Mouse (Mus musculus) stomach, embryonic 16.5 days (tissue): Measurements from ENCODE around the gene Ufc1. TPM values are rescaled to one million over a fixed set of nuclear protein-coding genes. Genes with fewer than 3 reads are reported as not detected.

ENCODE experiments used
- ATAC-seq: fragments of 200-750 bp; cut with Nextera tagmentation; 2 replicates; pipeline ENCODE4 v1.8.0; 2017; ENCODE audit warnings: moderate number of reproducible peaks, moderate TSS enrichment; ENCODE audit not compliant: insufficient read depth, low FRiP score
- H3K27ac ChIP-seq: fragments of 300-500 bp; sonication (generic); 2 replicates; pipeline ENCODE4 v1.5.1; 2014; ENCODE audit warnings: low read length
- H3K27me3 ChIP-seq: fragments of 300-500 bp; sonication (generic); 2 replicates; pipeline ENCODE4 v1.6.1; 2014; ENCODE audit warnings: low read length, control low read depth, mixed read lengths; ENCODE audit not compliant: control insufficient read depth, insufficient read depth
- H3K36me3 ChIP-seq: fragments of 300-500 bp; sonication (generic); 2 replicates; pipeline ENCODE4 v1.6.1; 2014; ENCODE audit warnings: low read length; ENCODE audit not compliant: control insufficient read depth, insufficient read depth
- H3K4me1 ChIP-seq: fragments of 300-500 bp; sonication (generic); 2 replicates; pipeline ENCODE4 v1.6.1; 2014; ENCODE audit warnings: low read length, control low read depth, mixed read lengths; ENCODE audit not compliant: control insufficient read depth, insufficient read depth
- H3K4me2 ChIP-seq: fragments of 300-500 bp; sonication (generic); 2 replicates; pipeline ENCODE4 v1.6.1; 2014; ENCODE audit warnings: low read depth, low read length, mixed read lengths
- H3K4me3 ChIP-seq: fragments of 300-500 bp; sonication (generic); replicated peaks from 2 replicates; pipeline ENCODE4 v1.5.1; 2014; ENCODE audit warnings: mild to moderate bottlenecking, low read length
- H3K9ac ChIP-seq: fragments of 300-500 bp; sonication (generic); 2 replicates; pipeline ENCODE4 v1.6.1; 2014; ENCODE audit warnings: low read length
- H3K9me3 ChIP-seq: fragments of 300-500 bp; sonication (generic); replicated peaks from 2 replicates; pipeline ENCODE4 v1.6.1; 2016; ENCODE audit warnings: low read length, control low read depth; ENCODE audit not compliant: control insufficient read depth
- WGBS: fragments of 180-500 bp; shearing (Covaris S2); extraction: QIAGEN DNeasy Blood & Tissue Kit; methylation state at CpG from one replicate; pipeline ENCODE4 v1.1.7; 2014; 5-methylcytosine and 5-hydroxymethylcytosine counted together
- polyA plus RNA-seq: library from polyadenylated mRNA; unstranded; fragments of >200 nt; fragmentation: Nextera tagmentation; extraction: Ambion mirVana; gene quantifications from 2 replicates; pipeline ENCODE4 v1.2.1, GENCODE M21; 2015

Ufc1 gene
- polyA plus RNA-seq, 1 experiment from 2014 or later = 113 TPM

DNA sequence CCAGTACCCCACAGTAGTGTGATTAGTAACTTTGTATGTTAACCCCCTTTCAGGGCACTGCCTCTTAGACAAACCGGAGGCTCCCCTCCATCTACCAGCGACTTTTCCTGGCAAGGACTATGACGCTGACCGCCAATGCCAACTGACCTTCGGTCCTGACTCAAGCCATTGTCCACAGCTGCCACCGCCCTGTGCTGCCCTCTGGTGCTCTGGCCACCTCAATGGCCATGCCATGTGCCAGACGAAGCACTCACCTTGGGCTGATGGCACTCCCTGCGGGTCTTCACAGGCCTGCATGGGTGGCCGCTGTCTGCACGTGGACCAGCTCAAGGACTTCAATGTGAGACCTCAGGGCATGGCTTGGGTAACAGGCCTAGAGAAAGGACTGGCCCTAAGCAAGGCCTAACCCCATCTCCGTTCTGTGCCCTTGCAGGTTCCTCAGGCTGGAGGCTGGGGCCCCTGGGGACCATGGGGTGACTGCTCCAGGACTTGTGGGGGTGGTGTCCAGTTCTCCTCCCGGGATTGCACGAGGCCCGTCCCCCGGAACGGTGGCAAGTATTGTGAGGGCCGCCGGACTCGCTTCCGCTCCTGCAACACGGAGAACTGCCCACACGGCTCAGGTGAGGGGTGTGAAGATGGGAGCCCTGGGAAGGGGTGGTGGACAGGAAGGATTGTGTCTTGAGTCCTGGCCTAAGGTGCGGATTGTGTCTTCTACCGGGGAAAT is 38.6 kb downstream of the Ufc1 start:
- WGBS = 86% methylated on average over 24 of the region's 24 CpGs
- 0 out of 2 replicates have a peak, but pooled peaks cover 2% of the 10 kb centered on the region for H3K36me3 ChIP-seq
- no peak for ATAC-seq

DNA sequence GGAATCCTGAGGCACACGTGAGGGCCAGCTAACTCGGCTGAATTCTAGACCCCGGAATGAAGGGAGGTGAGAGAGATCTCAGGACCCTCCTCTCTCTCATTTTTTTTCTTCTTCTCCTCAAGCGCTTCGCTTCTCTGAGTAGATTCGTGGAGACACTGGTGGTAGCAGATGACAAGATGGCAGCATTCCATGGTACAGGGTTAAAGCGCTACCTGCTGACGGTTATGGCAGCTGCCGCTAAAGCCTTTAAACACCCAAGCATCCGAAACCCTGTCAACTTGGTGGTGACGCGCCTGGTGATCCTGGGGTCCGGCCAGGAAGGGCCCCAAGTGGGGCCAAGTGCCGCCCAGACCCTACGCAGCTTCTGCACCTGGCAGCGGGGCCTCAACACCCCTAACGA is 42.4 kb downstream of the Ufc1 start:
- no peaks in the 10 kb centered on the region for H3K27me3 ChIP-seq
- peak overlapping the region; percentile 56 for H3K4me2 ChIP-seq
- 0 out of 2 replicates have a peak, but pooled peaks cover 2% of the 10 kb centered on the region for H3K36me3 ChIP-seq
- H3K9ac ChIP-seq = peak overlapping the region; percentile 66
- ATAC-seq = no peak
- peaks cover 36% of the 10 kb centered on the region for H3K4me1 ChIP-seq
- H3K9me3 ChIP-seq = 0 out of 2 replicates have a peak, but pooled peaks cover 2% of the 10 kb centered on the region
- WGBS = 53% methylated on average over 17 of the region's 17 CpGs
- peak overlapping the region; percentile 92 for H3K27ac ChIP-seq
- H3K4me3 ChIP-seq = peak overlapping the region; percentile 48

More for the DNA sequence above, 38.6 kb downstream of the Ufc1 start:
- Histone ChIP-seq H3K4me3 (no peak overlapping the region), H3K9ac (no peak overlapping the region), H3K9me3 (0 out of 2 replicates have a peak, but pooled peaks cover 2% of the 10 kb centered on the region), H3K4me1 (peaks cover 21% of the 10 kb centered on the region), H3K27me3 (no peaks in the 10 kb centered on the region), H3K27ac (no peak overlapping the region), H3K4me2 (no peak overlapping the region)

GRCm38 (mm10) chr1:171251594-171252324 is 43.1 kb downstream of the Ufc1 start:
- Histone ChIP-seq H3K9me3 (0 out of 2 replicates have a peak, but pooled peaks cover 2% of the 10 kb centered on the region), H3K9ac (peak overlapping the region; percentile 66), H3K4me2 (peak overlapping the region; percentile 56), H3K27ac (peak overlapping the region; percentile 92), H3K36me3 (0 out of 2 replicates have a peak, but pooled peaks cover 2% of the 10 kb centered on the region), H3K4me1 (peaks cover 36% of the 10 kb centered on the region), H3K4me3 (peak overlapping the region; percentile 48), H3K27me3 (no peaks in the 10 kb centered on the region)
- peak; percentile 60 for ATAC-seq
- 10% methylated on average over 13 of the region's 13 CpGs for WGBS

DNA sequence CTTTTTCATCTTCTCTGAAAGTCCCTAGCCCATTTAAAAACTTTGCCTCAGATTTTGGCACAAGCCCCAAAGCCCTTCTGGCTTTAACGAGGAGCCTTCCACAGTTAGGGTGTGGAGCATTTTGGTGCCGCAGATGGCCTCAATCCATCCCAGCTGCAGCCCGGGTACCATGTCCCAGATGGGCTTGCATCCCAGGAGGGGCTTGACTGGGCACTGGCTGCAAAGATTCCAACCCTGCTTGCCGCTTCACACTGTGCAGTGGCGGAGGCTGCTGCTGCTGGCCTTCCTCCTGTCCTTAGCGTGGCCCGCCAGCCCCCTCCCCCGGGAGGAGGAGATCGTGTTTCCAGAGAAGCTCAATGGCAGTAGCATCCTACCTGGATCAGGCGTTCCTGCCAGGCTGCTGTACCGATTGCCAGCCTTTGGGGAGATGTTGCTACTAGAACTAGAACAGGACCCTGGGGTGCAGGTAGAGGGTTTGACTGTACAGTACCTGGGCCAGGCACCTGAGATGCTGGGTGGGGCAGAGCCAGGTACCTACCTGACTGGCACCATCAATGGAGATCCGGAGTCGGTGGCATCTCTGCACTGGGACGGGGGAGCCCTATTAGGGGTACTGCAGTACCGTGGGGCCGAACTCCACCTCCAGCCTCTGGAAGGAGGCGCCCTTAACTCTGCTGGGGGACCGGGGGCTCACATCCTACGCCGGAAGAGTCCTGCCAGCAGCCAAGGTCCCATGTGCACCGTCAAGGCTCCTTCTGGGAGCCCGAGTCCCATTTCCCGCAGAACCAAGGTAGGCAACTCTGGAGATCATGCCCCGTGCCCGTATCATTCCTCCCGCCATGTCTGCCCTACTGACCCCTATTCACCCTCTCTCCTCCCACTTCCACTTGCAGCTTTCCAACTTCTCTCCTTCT is 43.9 kb downstream of the Ufc1 start, which contains the start of gene Ndufs2:
Ndufs2 (minus strand) TSS at position 709 of the 914 bp plus-strand sequence.
- 25% methylated on average over 26 of the region's 26 CpGs for WGBS
- peak within 1 kb of the TSS; percentile 66 for H3K9ac ChIP-seq
- 0 out of 2 replicates have a peak, but pooled peaks cover 2% of the 10 kb centered on the region for H3K36me3 ChIP-seq
- no peaks in the 10 kb centered on the region for H3K27me3 ChIP-seq
- H3K4me2 ChIP-seq = peak within 1 kb of the TSS; percentile 56
- peak within 1 kb of the TSS; percentile 92 for H3K27ac ChIP-seq
- H3K4me1 ChIP-seq = peaks cover 41% of the 10 kb centered on the region
- 0 out of 2 replicates have a peak, but pooled peaks cover 2% of the 10 kb centered on the region for H3K9me3 ChIP-seq
- ATAC-seq = no peak
- peak within 1 kb of the TSS; percentile 48 for H3K4me3 ChIP-seq

GRCm38 (mm10) chr1:171249913-171250600 is 44.8 kb downstream of the Ufc1 start, which contains the start of gene Adamts4:
Gene Adamts4 (plus strand): TSS chr1:171250421.
- Histone ChIP-seq H3K4me2 (peak within 1 kb of the TSS; percentile 56), H3K9me3 (0 out of 2 replicates have a peak, but pooled peaks cover 2% of the 10 kb centered on the region), H3K4me3 (peak within 1 kb of the TSS; percentile 48), H3K36me3 (0 out of 2 replicates have a peak, but pooled peaks cover 2% of the 10 kb centered on the region), H3K27me3 (no peaks in the 10 kb centered on the region), H3K27ac (peak within 1 kb of the TSS; percentile 92), H3K9ac (peak within 1 kb of the TSS; percentile 66), H3K4me1 (peaks cover 46% of the 10 kb centered on the region)
- ATAC-seq = no peak
- 21% methylated on average over 5 of the region's 5 CpGs for WGBS

- H3K4me3 ChIP-seq = no peak overlapping the region
- no peaks in the 10 kb centered on the region for H3K27me3 ChIP-seq
- 0 out of 2 replicates have a peak overlapping the region, but pooled peaks have one; percentile 59 for H3K4me2 ChIP-seq
- no peaks in the 10 kb centered on the region for H3K9me3 ChIP-seq
- 0 out of 2 replicates have a peak, but pooled peaks cover 9% of the 10 kb centered on the region for H3K36me3 ChIP-seq
- ATAC-seq = no peak
- no peak overlapping the region for H3K9ac ChIP-seq
- H3K27ac ChIP-seq = peak overlapping the region; percentile 97
- H3K4me1 ChIP-seq = peaks cover 46% of the 10 kb centered on the region
- 54% methylated on average over 3 of the region's 3 CpGs for WGBS
These were observed 46.2 kb downstream of the Ufc1 start for GRCm38 (mm10) chr1:171248386-171249226.

GRCm38 (mm10) chr1:171247916-171248315 is 46.9 kb downstream of the Ufc1 start:
- Histone ChIP-seq H3K9ac (peak overlapping the region; percentile 70), H3K27me3 (no peaks in the 10 kb centered on the region), H3K4me3 (peak overlapping the region; percentile 50), H3K27ac (peak overlapping the region; percentile 97), H3K9me3 (no peaks in the 10 kb centered on the region), H3K4me1 (peaks cover 44% of the 10 kb centered on the region), H3K4me2 (peak overlapping the region; percentile 59), H3K36me3 (0 out of 2 replicates have a peak, but pooled peaks cover 12% of the 10 kb centered on the region)
- no peak for ATAC-seq
- 14% methylated on average over 4 of the region's 4 CpGs for WGBS
